Mouse (Mus musculus): Measurements from ENCODE around the gene Fez1. TPM values are rescaled to one million over a fixed set of nuclear protein-coding genes. Genes with fewer than 3 reads are reported as not detected.

Fez1 gene
- polyA plus RNA-seq (2015; fragmentation: Nextera tagmentation; extraction: Ambion mirVana) = 715 and 751 TPM in 2 replicates

- H3K36me3 ChIP-seq (ENCODE audit: control insufficient read depth, insufficient read depth) = no peaks in the 10 kb centered on the region
- peak within 1 kb of the TSS; percentile 70 for H3K4me2 ChIP-seq (ENCODE audit: low read length)
- peak; percentile 98 for ATAC-seq
- peak within 1 kb of the TSS; percentile 36 for H3K4me3 ChIP-seq (replicated peaks; ENCODE audit: low read length)
- no peaks in the 10 kb centered on the region for H3K9me3 ChIP-seq (ENCODE audit: control insufficient read depth, low read length)
- H3K4me1 ChIP-seq (replicated peaks; ENCODE audit: control insufficient read depth, insufficient read depth, low read length) = peaks cover 21% of the 10 kb centered on the region
- peak within 1 kb of the TSS; percentile 61 for H3K9ac ChIP-seq (replicated peaks; ENCODE audit: low read depth, low read length)
- peak within 1 kb of the TSS; percentile 98 for H3K27ac ChIP-seq (ENCODE audit: low read length)
- WGBS = 0% methylated on average over 8 of the region's 8 CpGs
- no peaks in the 10 kb centered on the region for H3K27me3 ChIP-seq (replicated peaks; ENCODE audit: control insufficient read depth, insufficient read depth, low read length)
These were observed at the start of gene Fez1 for GRCm38 (mm10) chr9:36821644-36822000. Gene Fez1, plus strand, starts transcription at chr9:36821864.

GRCm38 (mm10) chr9:36783921-36784320, 37.7 kb upstream of the Fez1 start:
- Histone ChIP-seq H3K27me3 (replicated peaks; ENCODE audit: control insufficient read depth, insufficient read depth, low read length) (no peaks in the 10 kb centered on the region), H3K27ac (ENCODE audit: low read length) (no peak overlapping the region), H3K4me1 (replicated peaks; ENCODE audit: control insufficient read depth, insufficient read depth, low read length) (no peaks in the 10 kb centered on the region), H3K9me3 (ENCODE audit: control insufficient read depth, low read length) (no peaks in the 10 kb centered on the region), H3K4me2 (ENCODE audit: low read length) (no peak overlapping the region), H3K9ac (replicated peaks; ENCODE audit: low read depth, low read length) (no peak overlapping the region), H3K36me3 (ENCODE audit: control insufficient read depth, insufficient read depth) (peaks cover 54% of the 10 kb centered on the region), H3K4me3 (replicated peaks; ENCODE audit: low read length) (no peak overlapping the region)
- 94% methylated on average over 2 of the region's 2 CpGs for WGBS
- ATAC-seq = no peak

GRCm38 (mm10) chr9:36792191-36792590, 29.5 kb upstream of the Fez1 start:
- Histone ChIP-seq H3K9ac (replicated peaks; ENCODE audit: low read depth, low read length) (no peak overlapping the region), H3K27me3 (replicated peaks; ENCODE audit: control insufficient read depth, insufficient read depth, low read length) (no peaks in the 10 kb centered on the region), H3K4me2 (ENCODE audit: low read length) (no peak overlapping the region), H3K4me1 (replicated peaks; ENCODE audit: control insufficient read depth, insufficient read depth, low read length) (peaks cover 17% of the 10 kb centered on the region), H3K27ac (ENCODE audit: low read length) (no peak overlapping the region), H3K9me3 (ENCODE audit: control insufficient read depth, low read length) (no peaks in the 10 kb centered on the region), H3K4me3 (replicated peaks; ENCODE audit: low read length) (no peak overlapping the region), H3K36me3 (ENCODE audit: control insufficient read depth, insufficient read depth) (peaks cover 30% of the 10 kb centered on the region)
- ATAC-seq = no peak
- 93% methylated on average over 3 of the region's 3 CpGs for WGBS

GRCm38 (mm10) chr9:36794487-36794886, 27.2 kb upstream of the Fez1 start:
- no peaks in the 10 kb centered on the region for H3K27me3 ChIP-seq (replicated peaks; ENCODE audit: control insufficient read depth, insufficient read depth, low read length)
- peaks cover 17% of the 10 kb centered on the region for H3K4me1 ChIP-seq (replicated peaks; ENCODE audit: control insufficient read depth, insufficient read depth, low read length)
- no peak overlapping the region for H3K9ac ChIP-seq (replicated peaks; ENCODE audit: low read depth, low read length)
- H3K36me3 ChIP-seq (ENCODE audit: control insufficient read depth, insufficient read depth) = peaks cover 13% of the 10 kb centered on the region
- H3K4me2 ChIP-seq (ENCODE audit: low read length) = no peak overlapping the region
- no peak overlapping the region for H3K27ac ChIP-seq (ENCODE audit: low read length)
- H3K9me3 ChIP-seq (ENCODE audit: control insufficient read depth, low read length) = no peaks in the 10 kb centered on the region
- 77% methylated on average over 2 of the region's 2 CpGs for WGBS
- ATAC-seq = no peak
- no peak overlapping the region for H3K4me3 ChIP-seq (replicated peaks; ENCODE audit: low read length)

- Histone ChIP-seq H3K36me3 (ENCODE audit: control insufficient read depth, insufficient read depth) (peaks cover 9% of the 10 kb centered on the region), H3K27me3 (replicated peaks; ENCODE audit: control insufficient read depth, insufficient read depth, low read length) (no peaks in the 10 kb centered on the region), H3K9ac (replicated peaks; ENCODE audit: low read depth, low read length) (no peak overlapping the region), H3K27ac (ENCODE audit: low read length) (no peak overlapping the region), H3K4me3 (replicated peaks; ENCODE audit: low read length) (no peak overlapping the region), H3K4me1 (replicated peaks; ENCODE audit: control insufficient read depth, insufficient read depth, low read length) (peaks cover 17% of the 10 kb centered on the region), H3K9me3 (ENCODE audit: control insufficient read depth, low read length) (no peaks in the 10 kb centered on the region), H3K4me2 (ENCODE audit: low read length) (peak overlapping the region; percentile 82)
- 82% methylated on average over 1 of the region's 1 CpGs for WGBS
- ATAC-seq = no peak
These were observed 26.1 kb upstream of the Fez1 start for GRCm38 (mm10) chr9:36795556-36795955.

GRCm38 (mm10) chr9:36796224-36796623, 25.4 kb upstream of the Fez1 start:
- WGBS = 12% methylated on average over 5 of the region's 5 CpGs
- H3K9me3 ChIP-seq (ENCODE audit: control insufficient read depth, low read length) = no peaks in the 10 kb centered on the region
- no peak overlapping the region; the same call in 1 of the 2 replicates for H3K27ac ChIP-seq (ENCODE audit: low read length)

GRCm38 (mm10) chr9:36796781-36797555, 24.7 kb upstream of the Fez1 start, which contains the start of gene Ei24:
Gene Ei24, minus strand, starts transcription at chr9:36797393.
- peak within 1 kb of the TSS; percentile 82 for H3K4me2 ChIP-seq (ENCODE audit: low read length)

More at GRCm38 (mm10) chr9:36796224-36796623, 25.4 kb upstream of the Fez1 start:
- H3K9ac ChIP-seq (replicated peaks; ENCODE audit: low read depth, low read length) = peak overlapping the region; percentile 83
- peak overlapping the region; percentile 62 for H3K4me3 ChIP-seq (replicated peaks; ENCODE audit: low read length)
- no peaks in the 10 kb centered on the region for H3K27me3 ChIP-seq (replicated peaks; ENCODE audit: control insufficient read depth, insufficient read depth, low read length)
- H3K36me3 ChIP-seq (ENCODE audit: control insufficient read depth, insufficient read depth) = peaks cover 6% of the 10 kb centered on the region; the same call in 1 of the 2 replicates
- ATAC-seq = no peak
- peak overlapping the region; percentile 82 for H3K4me2 ChIP-seq (ENCODE audit: low read length)
- H3K4me1 ChIP-seq (replicated peaks; ENCODE audit: control insufficient read depth, insufficient read depth, low read length) = peaks cover 17% of the 10 kb centered on the region

GRCm38 (mm10) chr9:36801961-36802360, 19.7 kb upstream of the Fez1 start:
- Histone ChIP-seq H3K27ac (ENCODE audit: low read length) (no peak overlapping the region), H3K9ac (replicated peaks; ENCODE audit: low read depth, low read length) (no peak overlapping the region), H3K36me3 (ENCODE audit: control insufficient read depth, insufficient read depth) (no peaks in the 10 kb centered on the region), H3K4me3 (replicated peaks; ENCODE audit: low read length) (no peak overlapping the region), H3K4me1 (replicated peaks; ENCODE audit: control insufficient read depth, insufficient read depth, low read length) (no peaks in the 10 kb centered on the region), H3K4me2 (ENCODE audit: low read length) (no peak overlapping the region), H3K9me3 (ENCODE audit: control insufficient read depth, low read length) (no peaks in the 10 kb centered on the region), H3K27me3 (replicated peaks; ENCODE audit: control insufficient read depth, insufficient read depth, low read length) (no peaks in the 10 kb centered on the region)
- WGBS = 89% methylated on average over 2 of the region's 2 CpGs
- no peak for ATAC-seq

More at GRCm38 (mm10) chr9:36796781-36797555, 24.7 kb upstream of the Fez1 start, which contains the start of gene Ei24:
- Histone ChIP-seq H3K4me1 (replicated peaks; ENCODE audit: control insufficient read depth, insufficient read depth, low read length) (peaks cover 17% of the 10 kb centered on the region), H3K27ac (ENCODE audit: low read length) (peak within 1 kb of the TSS; percentile 13), H3K4me3 (replicated peaks; ENCODE audit: low read length) (peak within 1 kb of the TSS; percentile 62), H3K9me3 (ENCODE audit: control insufficient read depth, low read length) (no peaks in the 10 kb centered on the region), H3K36me3 (ENCODE audit: control insufficient read depth, insufficient read depth) (peaks cover 3% of the 10 kb centered on the region; the same call in 1 of the 2 replicates), H3K9ac (replicated peaks; ENCODE audit: low read depth, low read length) (peak within 1 kb of the TSS; percentile 83), H3K27me3 (replicated peaks; ENCODE audit: control insufficient read depth, insufficient read depth, low read length) (no peaks in the 10 kb centered on the region)
- WGBS = under 1% methylated on average over 56 of the region's 66 CpGs
- ATAC-seq = peak; percentile 98

GRCm38 (mm10) chr9:36802951-36803350, 18.7 kb upstream of the Fez1 start:
- 77% methylated on average over 3 of the region's 3 CpGs for WGBS
- H3K9ac ChIP-seq (replicated peaks; ENCODE audit: low read depth, low read length) = no peak overlapping the region
- no peak overlapping the region for H3K4me3 ChIP-seq (replicated peaks; ENCODE audit: low read length)
- H3K4me1 ChIP-seq (replicated peaks; ENCODE audit: control insufficient read depth, insufficient read depth, low read length) = no peaks in the 10 kb centered on the region
- no peaks in the 10 kb centered on the region for H3K36me3 ChIP-seq (ENCODE audit: control insufficient read depth, insufficient read depth)
- ATAC-seq = no peak
- no peaks in the 10 kb centered on the region for H3K9me3 ChIP-seq (ENCODE audit: control insufficient read depth, low read length)
- no peaks in the 10 kb centered on the region for H3K27me3 ChIP-seq (replicated peaks; ENCODE audit: control insufficient read depth, insufficient read depth, low read length)
- H3K27ac ChIP-seq (ENCODE audit: low read length) = no peak overlapping the region
- H3K4me2 ChIP-seq (ENCODE audit: low read length) = no peak overlapping the region
